Mouse (Mus musculus) right cerebral cortex, postnatal 4 days (tissue): ENCODE data around the gene Aldob.
A peak's percentile ranks its signal among the peaks of the same experiment; 100 is the strongest.

ENCODE experiments used
- DNase-seq: peaks from one replicate; pipeline ENCODE4 v3.0.0-alpha.2; 2022

Gene Aldob

GRCm38 (mm10) chr4:49549383-49549782, at the start of gene Aldob:
Gene Aldob, minus strand, starts transcription at chr4:49549546.
- DNase-seq = no peak

- DNase-seq = peak; percentile 73
Observed at GRCm38 (mm10) chr4:49597183-49598100, 48.1 kb upstream of the Aldob start, which contains the start of gene Tmem246. Gene Tmem246, minus strand, starts transcription at chr4:49597876.

GRCm38 (mm10) chr4:49596846-49597182, 47.5 kb upstream of the Aldob start:
- DNase-seq = no peak

GRCm38 (mm10) chr4:49590152-49590551, 40.8 kb upstream of the Aldob start:
- DNase-seq = no peak

GRCm38 (mm10) chr4:49586811-49587210, 37.5 kb upstream of the Aldob start:
- no peak for DNase-seq

GRCm38 (mm10) chr4:49585524-49586101, 36.3 kb upstream of the Aldob start:
- no peak for DNase-seq

- no peak for DNase-seq
Observed at GRCm38 (mm10) chr4:49583965-49584831, 34.9 kb upstream of the Aldob start.

- no peak for DNase-seq
Observed at GRCm38 (mm10) chr4:49581256-49581655, 31.9 kb upstream of the Aldob start.

GRCm38 (mm10) chr4:49572194-49572593, 22.8 kb upstream of the Aldob start:
- no peak for DNase-seq

- no peak for DNase-seq
Observed at GRCm38 (mm10) chr4:49567613-49568012, 18.3 kb upstream of the Aldob start.

GRCm38 (mm10) chr4:49559915-49560772, 10.8 kb upstream of the Aldob start:
- peak; percentile 44 for DNase-seq

- DNase-seq = no peak
Observed at GRCm38 (mm10) chr4:49558181-49558580, 8.8 kb upstream of the Aldob start.

GRCm38 (mm10) chr4:49557375-49557774, 8.0 kb upstream of the Aldob start:
- DNase-seq = no peak

GRCm38 (mm10) chr4:49553380-49553779, 4.0 kb upstream of the Aldob start:
- no peak for DNase-seq

- DNase-seq = no peak
Observed at GRCm38 (mm10) chr4:49547544-49548219, 1.7 kb downstream of the Aldob start.

- DNase-seq = no peak
Observed at GRCm38 (mm10) chr4:49546873-49547543, 2.3 kb downstream of the Aldob start.

- no peak for DNase-seq
Observed at GRCm38 (mm10) chr4:49546026-49546425, 3.3 kb downstream of the Aldob start.

GRCm38 (mm10) chr4:49540966-49541365, 8.4 kb downstream of the Aldob start:
- no peak for DNase-seq

GRCm38 (mm10) chr4:49539665-49540064, 9.7 kb downstream of the Aldob start:
- no peak for DNase-seq

GRCm38 (mm10) chr4:49536671-49537070, 12.7 kb downstream of the Aldob start:
- DNase-seq = no peak

GRCm38 (mm10) chr4:49535675-49536294, 13.6 kb downstream of the Aldob start:
- no peak for DNase-seq
